Mouse (Mus musculus): ENCODE data around the gene Lysmd2. TPM values are rescaled to one million over a fixed set of nuclear protein-coding genes. Genes with fewer than 3 reads are reported as not detected.
"Not testable (repeated sequence)": the region's sequence is repeated elsewhere in the genome, so short reads cannot be mapped to it uniquely, and the experiment has no call there.

Gene Lysmd2
- total and polyA plus RNA-seq, 2 experiments from 2014 or later, result 12.0 to 21.2 TPM

- WGBS, result 12% methylated on average over 12 of the region's 12 CpGs
- peak; percentile 36 for ATAC-seq (ENCODE audit: insufficient read depth, low read depth)
- Histone ChIP-seq H3K4me1 (ENCODE audit: control insufficient read depth, insufficient read depth) (0 out of 2 replicates have a peak, but pooled peaks cover 4% of the 10 kb centered on the region), H3K36me3 (replicated peaks; ENCODE audit: control insufficient read depth, insufficient read depth, low read length) (no peaks in the 10 kb centered on the region), H3K9me3 (replicated peaks; ENCODE audit: control insufficient read depth, low read length) (no peaks in the 10 kb centered on the region), H3K4me3 (ENCODE audit: low read depth, low read length) (no peak overlapping the region), H3K9ac (replicated peaks; ENCODE audit: low read depth, low read length) (no peak overlapping the region), H3K27ac (ENCODE audit: low read depth) (peak overlapping the region; percentile 34; the same call in 1 of the 2 replicates), H3K4me2 (ENCODE audit: low read depth, low read length) (no peak overlapping the region), H3K27me3 (ENCODE audit: control insufficient read depth, insufficient read depth, low read length) (no peaks in the 10 kb centered on the region)
- TF ChIP-seq EP300 (IDR thresholded peaks at IDR 0.05; ENCODE audit: low read depth), result no peak
- no peak for TF ChIP-seq CTCF (IDR thresholded peaks at IDR 0.05; ENCODE audit: low read depth)
- DNase-seq (ENCODE audit: low spot score), result peak; percentile 22
These were observed 28.7 kb downstream of the Lysmd2 start for GRCm38 (mm10) chr9:75653981-75654911.

GRCm38 (mm10) chr9:75656456-75656855, 30.9 kb downstream of the Lysmd2 start:
- not testable (repeated sequence) for H3K9me3 ChIP-seq (replicated peaks; ENCODE audit: control insufficient read depth, low read length); H3K27ac ChIP-seq (ENCODE audit: low read depth); ATAC-seq (ENCODE audit: insufficient read depth, low read depth); H3K4me1 ChIP-seq (ENCODE audit: control insufficient read depth, insufficient read depth); H3K27me3 ChIP-seq (ENCODE audit: control insufficient read depth, insufficient read depth, low read length); H3K9ac ChIP-seq (replicated peaks; ENCODE audit: low read depth, low read length); H3K4me3 ChIP-seq (ENCODE audit: low read depth, low read length); DNase-seq (ENCODE audit: low spot score); H3K36me3 ChIP-seq (replicated peaks; ENCODE audit: control insufficient read depth, insufficient read depth, low read length); H3K4me2 ChIP-seq (ENCODE audit: low read depth, low read length)
- 58% methylated on average over 3 of the region's 3 CpGs for WGBS

- H3K4me3 ChIP-seq (ENCODE audit: low read depth, low read length), result no peak overlapping the region
- no peak for ATAC-seq (ENCODE audit: insufficient read depth, low read depth)
- no peak for TF ChIP-seq EP300 (IDR thresholded peaks at IDR 0.05; ENCODE audit: low read depth)
- no peaks in the 10 kb centered on the region for H3K4me1 ChIP-seq (ENCODE audit: control insufficient read depth, insufficient read depth)
- H3K4me2 ChIP-seq (ENCODE audit: low read depth, low read length), result no peak overlapping the region
- no peaks in the 10 kb centered on the region for H3K9me3 ChIP-seq (replicated peaks; ENCODE audit: control insufficient read depth, low read length)
- no peak overlapping the region for H3K9ac ChIP-seq (replicated peaks; ENCODE audit: low read depth, low read length)
- no peaks in the 10 kb centered on the region for H3K36me3 ChIP-seq (replicated peaks; ENCODE audit: control insufficient read depth, insufficient read depth, low read length)
- DNase-seq (ENCODE audit: low spot score), result no peak
- H3K27me3 ChIP-seq (ENCODE audit: control insufficient read depth, insufficient read depth, low read length), result no peaks in the 10 kb centered on the region
- no peak overlapping the region for H3K27ac ChIP-seq (ENCODE audit: low read depth)
- 61% methylated on average over 8 of the region's 8 CpGs for WGBS
These were observed 35.4 kb downstream of the Lysmd2 start for GRCm38 (mm10) chr9:75660917-75661316.

- Histone ChIP-seq H3K27me3 (ENCODE audit: control insufficient read depth, insufficient read depth, low read length) (no peaks in the 10 kb centered on the region), H3K9ac (replicated peaks; ENCODE audit: low read depth, low read length) (no peak overlapping the region), H3K36me3 (replicated peaks; ENCODE audit: control insufficient read depth, insufficient read depth, low read length) (no peaks in the 10 kb centered on the region), H3K4me1 (ENCODE audit: control insufficient read depth, insufficient read depth) (no peaks in the 10 kb centered on the region), H3K4me3 (ENCODE audit: low read depth, low read length) (no peak overlapping the region), H3K27ac (ENCODE audit: low read depth) (no peak overlapping the region), H3K4me2 (ENCODE audit: low read depth, low read length) (no peak overlapping the region), H3K9me3 (replicated peaks; ENCODE audit: control insufficient read depth, low read length) (no peaks in the 10 kb centered on the region)
- DNase-seq (ENCODE audit: low spot score) (no peak), ATAC-seq (ENCODE audit: insufficient read depth, low read depth) (no peak)
- WGBS, result 80% methylated on average over 6 of the region's 6 CpGs
- no peak for TF ChIP-seq EP300 (IDR thresholded peaks at IDR 0.05; ENCODE audit: low read depth)
- no peak for TF ChIP-seq CTCF (IDR thresholded peaks at IDR 0.05; ENCODE audit: low read depth)
These were observed 39.8 kb downstream of the Lysmd2 start for GRCm38 (mm10) chr9:75665364-75665763.

GRCm38 (mm10) chr9:75666612-75667011, 41.1 kb downstream of the Lysmd2 start:
- Histone ChIP-seq H3K9ac (replicated peaks; ENCODE audit: low read depth, low read length) (no peak overlapping the region), H3K27me3 (ENCODE audit: control insufficient read depth, insufficient read depth, low read length) (no peaks in the 10 kb centered on the region), H3K4me2 (ENCODE audit: low read depth, low read length) (no peak overlapping the region), H3K9me3 (replicated peaks; ENCODE audit: control insufficient read depth, low read length) (no peaks in the 10 kb centered on the region), H3K4me1 (ENCODE audit: control insufficient read depth, insufficient read depth) (no peaks in the 10 kb centered on the region), H3K27ac (ENCODE audit: low read depth) (no peak overlapping the region), H3K36me3 (replicated peaks; ENCODE audit: control insufficient read depth, insufficient read depth, low read length) (no peaks in the 10 kb centered on the region), H3K4me3 (ENCODE audit: low read depth, low read length) (no peak overlapping the region)
- DNase-seq (ENCODE audit: low spot score), result peak; percentile 31
- TF ChIP-seq EP300 (IDR thresholded peaks at IDR 0.05; ENCODE audit: low read depth) (no peak), CTCF (IDR thresholded peaks at IDR 0.05; ENCODE audit: low read depth) (no peak)
- ATAC-seq (ENCODE audit: insufficient read depth, low read depth), result peak; percentile 68
- 36% methylated on average over 5 of the region's 5 CpGs for WGBS

All from heart, postnatal 0 days (tissue).